Mouse (Mus musculus) spleen, postnatal 14 days (tissue): ENCODE data around the gene Hsd17b12.

Source experiments
- DNase-seq, 2 experiments: peaks; one replicate each; pipeline ENCODE4 v3.0.0; 2021 to 2022; ENCODE audit warnings: low spot score in 2 of 2

Hsd17b12 gene

DNA sequence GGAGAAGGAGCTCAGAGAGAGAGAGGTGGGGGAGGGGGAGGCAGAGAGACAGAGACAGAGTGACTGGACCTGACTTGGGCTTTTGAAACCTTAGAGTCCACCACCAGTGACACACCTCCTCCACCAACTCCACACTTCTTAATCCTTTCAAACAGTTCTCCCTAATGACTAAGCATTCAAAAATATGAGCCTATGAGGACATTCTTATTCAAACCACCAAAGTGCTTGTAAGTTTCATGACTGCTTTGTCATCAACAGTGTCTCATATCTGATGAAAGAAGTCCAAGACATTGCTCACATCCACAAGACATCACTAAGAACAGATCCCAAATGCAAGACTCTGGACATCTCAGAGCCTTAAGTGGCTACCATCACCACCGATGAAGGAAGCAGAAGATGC is 67.9 kb downstream of the Hsd17b12 start:
- no peak for DNase-seq

GRCm38 (mm10) chr2:94069482-94069881 is 88.3 kb downstream of the Hsd17b12 start:
- no peak for DNase-seq

- DNase-seq, result no peak
These were observed 91.1 kb downstream of the Hsd17b12 start for GRCm38 (mm10) chr2:94066540-94067135.

GRCm38 (mm10) chr2:94066120-94066519 is 91.6 kb downstream of the Hsd17b12 start:
- no peak for DNase-seq

- no peak for DNase-seq
These were observed 95.0 kb downstream of the Hsd17b12 start for GRCm38 (mm10) chr2:94062791-94063190.

GRCm38 (mm10) chr2:94059459-94059858 is 98.3 kb downstream of the Hsd17b12 start:
- no peak for DNase-seq

DNA sequence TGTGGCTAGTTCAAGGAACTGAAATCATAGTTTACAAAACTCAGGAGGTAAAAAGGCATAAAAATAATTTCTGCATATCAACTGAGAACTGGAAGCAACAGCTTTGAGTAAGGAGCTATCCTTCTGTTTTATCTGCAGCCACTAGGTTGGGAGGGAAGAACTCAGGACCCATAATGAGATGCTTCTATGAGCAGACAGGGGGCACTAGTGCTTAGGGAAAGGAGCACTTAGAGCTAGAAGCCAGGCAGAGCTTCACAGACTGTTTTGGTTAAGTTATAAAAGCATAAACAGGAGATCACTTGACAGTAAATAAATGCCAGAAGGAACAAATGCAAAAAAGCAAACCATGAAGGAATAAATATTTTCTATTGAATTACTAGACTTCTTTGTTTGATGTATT is 103.0 kb downstream of the Hsd17b12 start:
- no peak for DNase-seq

- DNase-seq, result no peak
These were observed 105.8 kb downstream of the Hsd17b12 start for GRCm38 (mm10) chr2:94051952-94052351.

DNA sequence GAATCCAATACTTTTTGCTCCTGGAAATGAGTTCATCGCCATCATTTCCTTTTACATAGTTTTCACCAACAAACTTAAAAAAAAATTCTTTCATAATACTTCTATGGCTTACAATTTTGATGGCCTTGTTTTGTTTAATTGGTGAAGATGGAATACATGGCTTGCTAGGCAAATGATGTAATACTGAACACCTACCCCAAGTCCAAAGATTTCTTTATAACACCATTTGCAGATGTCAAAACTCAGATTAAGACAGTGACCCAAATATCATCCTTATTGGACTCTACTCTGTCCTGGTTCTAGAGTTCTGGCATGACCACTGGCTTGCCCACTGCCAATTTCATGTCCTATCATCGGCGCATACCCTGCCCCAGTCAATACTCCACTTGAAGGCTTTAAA is 106.9 kb downstream of the Hsd17b12 start:
- DNase-seq, result no peak

DNA sequence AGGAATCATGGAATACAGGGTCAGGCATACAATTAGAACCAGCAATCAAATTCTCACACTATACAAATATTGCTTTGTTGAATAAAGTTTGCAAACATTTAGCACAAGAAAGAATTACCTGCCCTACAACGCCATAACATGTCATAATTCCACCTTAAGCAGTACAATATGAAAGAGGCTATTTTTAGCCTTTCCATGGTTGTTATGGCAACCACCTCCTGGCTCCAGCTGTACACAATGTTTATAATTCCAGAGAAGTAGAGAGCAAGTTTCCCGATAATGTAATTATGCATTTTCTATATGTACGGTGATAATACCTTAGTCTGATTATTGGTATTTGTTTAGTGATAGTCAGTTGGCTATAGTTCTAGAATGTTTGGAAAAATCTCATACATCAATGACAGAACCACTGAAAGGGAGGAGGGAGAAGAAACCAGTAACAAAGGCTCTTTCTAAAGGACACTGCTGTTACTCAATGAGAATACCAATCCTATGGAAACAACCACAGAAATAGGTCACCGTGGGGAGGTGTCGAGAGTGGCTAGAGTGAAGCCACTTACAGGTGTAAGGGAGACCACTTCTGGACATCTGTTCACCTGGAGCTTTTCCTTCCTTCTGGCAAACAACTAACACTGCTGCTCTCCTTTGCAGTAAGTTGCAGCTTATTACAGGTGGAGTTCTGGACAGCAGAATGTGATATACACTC is 108.1 kb downstream of the Hsd17b12 start:
- DNase-seq, result no peak

DNA sequence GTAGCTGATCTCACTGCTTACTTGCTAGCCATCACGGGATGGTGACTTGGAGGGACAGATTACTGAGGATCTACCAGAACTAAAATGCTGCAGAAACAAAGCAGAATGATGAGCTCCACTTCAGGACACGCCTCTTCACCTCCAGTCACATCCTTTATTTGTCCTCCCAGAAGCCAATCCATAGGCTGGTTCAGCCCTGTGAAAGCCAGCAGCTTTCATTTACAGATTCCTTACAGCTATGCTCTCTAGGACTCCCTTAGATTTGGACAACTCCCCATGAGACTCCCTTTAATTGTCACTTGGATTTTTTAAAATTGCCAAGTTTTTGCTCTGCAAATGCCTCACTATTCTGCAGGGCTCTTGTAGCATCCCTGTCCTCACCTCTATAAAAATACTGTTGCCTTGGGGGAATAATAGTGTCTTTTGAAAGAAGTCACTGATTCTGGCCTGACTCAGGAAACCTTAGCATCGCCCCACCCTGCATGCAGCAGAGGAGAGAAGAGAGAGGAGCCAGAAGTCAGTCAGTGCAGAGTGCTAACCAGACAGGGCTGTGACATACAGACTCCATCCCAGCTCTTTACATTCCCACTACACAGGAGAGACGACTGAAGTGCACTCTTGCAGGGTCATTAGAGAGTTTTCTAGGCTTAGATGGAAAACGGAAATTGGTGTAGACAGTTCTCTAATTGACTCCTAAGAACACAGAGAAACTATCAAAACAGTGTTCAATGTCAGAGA is 108.9 kb downstream of the Hsd17b12 start:
- no peak for DNase-seq

- DNase-seq, result no peak
These were observed 109.5 kb downstream of the Hsd17b12 start for GRCm38 (mm10) chr2:94048271-94048670.

DNA sequence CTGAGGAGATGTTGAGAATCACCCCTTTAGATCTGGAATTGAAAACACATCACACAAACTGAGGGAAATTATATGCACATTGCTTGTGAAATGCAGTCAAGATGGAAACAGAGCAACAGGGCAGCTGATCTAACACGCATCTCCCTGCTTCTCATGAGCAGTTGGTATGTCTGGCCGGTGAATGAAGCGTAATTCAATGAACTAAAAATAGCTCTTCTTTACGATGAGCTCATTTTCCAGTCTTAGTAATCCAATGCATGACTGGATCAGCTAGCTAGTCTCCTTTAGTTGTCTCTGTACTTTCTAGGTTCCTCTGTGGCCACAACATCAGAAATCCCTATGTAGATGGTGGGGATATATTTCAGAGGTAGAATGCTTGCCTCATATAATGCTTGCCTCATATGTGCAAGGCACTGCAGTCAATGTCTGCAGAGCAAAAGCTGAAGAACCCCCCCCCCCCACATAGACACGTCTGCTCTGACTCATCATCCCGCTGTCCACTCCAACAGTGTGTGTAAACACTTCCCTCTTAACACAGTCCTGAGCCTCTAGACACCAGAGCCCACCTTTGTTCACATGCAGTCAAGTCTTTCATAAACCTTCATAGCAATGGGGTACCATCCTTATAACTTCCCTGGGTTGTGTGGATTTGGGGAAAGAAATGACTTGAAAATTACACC is 112.2 kb downstream of the Hsd17b12 start:
- DNase-seq, result no peak

- no peak for DNase-seq
These were observed 113.6 kb downstream of the Hsd17b12 start for GRCm38 (mm10) chr2:94044174-94044573.

- no peak for DNase-seq
These were observed 114.1 kb downstream of the Hsd17b12 start for GRCm38 (mm10) chr2:94043662-94044061.

- DNase-seq, result no peak
These were observed 115.3 kb downstream of the Hsd17b12 start for GRCm38 (mm10) chr2:94042461-94042860.

GRCm38 (mm10) chr2:94040391-94041125 is 117.2 kb downstream of the Hsd17b12 start:
- DNase-seq, result no peak

GRCm38 (mm10) chr2:94035428-94036331 is 122.1 kb downstream of the Hsd17b12 start:
- peak; percentile 11 to 28 for DNase-seq

DNA sequence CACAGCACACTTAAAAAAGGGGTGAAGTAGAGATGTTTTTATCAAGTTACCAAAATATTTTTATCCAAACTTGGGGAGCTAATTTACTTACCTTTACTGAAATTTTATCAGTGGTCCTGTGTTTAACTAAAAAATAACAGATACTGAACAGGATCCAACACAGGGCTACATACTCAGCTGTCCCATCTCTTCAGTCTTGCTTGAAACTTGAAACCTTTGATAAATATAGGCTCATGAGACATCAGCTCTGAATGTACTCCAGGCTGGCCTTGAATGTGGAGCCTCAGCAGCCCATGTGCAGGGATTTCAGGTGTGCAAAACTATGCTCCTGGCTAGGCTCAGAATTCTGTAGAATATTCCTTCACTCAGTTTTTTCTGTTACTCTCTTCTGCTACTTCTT is 127.2 kb downstream of the Hsd17b12 start:
- DNase-seq, result no peak

- DNase-seq, result no peak
These were observed 133.1 kb downstream of the Hsd17b12 start for GRCm38 (mm10) chr2:94024637-94025036.
